Mouse (Mus musculus) monocyte, adult 2 months (primary cell): ENCODE results near the gene Med12l.
"Not testable (repeated sequence)": the region's sequence is repeated elsewhere in the genome, so short reads cannot be mapped to it uniquely, and the experiment has no call there.

Source experiments
- DNase-seq, 2 experiments: peaks; one replicate each; pipeline ENCODE4 v3.0.0; 2022; ENCODE audit warnings: low spot score in 2 of 2, low read depth in 1 of 2

The Med12l gene

DNA sequence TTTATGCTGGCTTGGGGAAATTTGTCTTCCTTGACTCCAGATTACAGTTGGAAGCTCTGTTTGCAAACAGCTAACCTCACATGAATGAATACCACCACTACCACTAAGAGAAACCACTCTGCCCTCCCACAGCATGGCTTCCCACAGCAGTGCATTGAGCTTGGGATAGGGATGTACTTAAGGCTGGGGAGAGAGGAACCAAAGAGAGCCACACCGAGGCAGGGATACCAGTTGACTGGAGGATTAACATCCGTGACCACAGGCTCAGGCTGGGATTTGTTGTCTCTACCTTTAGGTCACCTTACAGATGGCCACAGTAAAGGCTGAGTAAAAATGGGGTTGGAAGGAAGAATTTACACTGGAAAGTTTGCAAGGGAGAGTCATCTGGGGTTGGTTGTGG is 16.6 kb downstream of the Med12l start:
- no peak for DNase-seq

DNA sequence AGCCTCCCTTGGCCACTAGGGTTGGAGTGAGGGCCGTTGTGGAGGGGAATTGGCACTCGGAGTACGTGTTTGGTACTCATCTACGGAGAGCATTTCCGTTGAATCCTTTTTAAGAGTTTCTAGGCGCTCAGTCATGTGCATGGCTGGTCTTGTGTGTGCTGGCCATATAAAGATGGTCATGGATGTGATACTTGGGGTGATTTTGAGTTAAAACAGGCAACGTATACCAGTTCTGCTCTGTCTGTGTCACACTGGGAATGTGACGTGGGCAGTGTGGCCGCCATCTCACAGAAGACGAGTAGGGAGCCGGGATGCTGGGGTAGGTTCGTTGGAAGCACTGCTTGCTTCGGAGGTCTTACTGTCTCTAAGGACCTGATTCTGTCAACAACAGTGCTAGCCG is 17.3 kb downstream of the Med12l start:
- no peak for DNase-seq

DNA sequence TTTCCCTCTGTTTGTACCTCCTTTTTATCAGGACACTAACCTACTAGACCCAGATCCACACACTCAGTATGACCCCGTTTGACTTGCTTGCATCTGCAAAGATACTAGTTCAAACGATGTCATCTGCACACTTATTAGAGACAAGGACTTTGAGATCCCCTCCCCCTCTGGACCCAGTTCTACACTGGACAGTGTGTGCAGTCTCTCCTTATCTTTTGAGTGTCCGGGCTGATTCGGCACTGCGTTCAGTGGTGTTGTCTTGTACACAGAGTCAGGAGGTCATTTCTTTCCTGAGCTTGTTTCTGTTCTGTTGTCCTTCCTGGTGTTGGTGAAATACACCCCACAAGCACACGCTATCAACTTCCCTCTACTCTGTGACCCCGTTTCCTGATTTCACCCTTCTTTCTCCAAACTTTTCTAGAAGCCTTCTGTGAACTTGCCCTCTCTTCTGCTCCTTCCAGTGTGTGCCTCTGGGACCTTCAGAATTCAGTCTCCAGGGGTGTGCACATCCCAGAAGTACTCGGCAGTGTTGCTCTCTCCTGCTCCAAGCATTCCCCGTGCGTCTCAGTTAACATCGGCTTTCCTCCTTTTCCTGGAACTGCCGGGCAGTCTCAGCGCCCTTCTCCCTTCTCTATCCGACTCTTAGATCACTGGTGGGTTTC is 19.0 kb downstream of the Med12l start:
- no peak for DNase-seq

DNA sequence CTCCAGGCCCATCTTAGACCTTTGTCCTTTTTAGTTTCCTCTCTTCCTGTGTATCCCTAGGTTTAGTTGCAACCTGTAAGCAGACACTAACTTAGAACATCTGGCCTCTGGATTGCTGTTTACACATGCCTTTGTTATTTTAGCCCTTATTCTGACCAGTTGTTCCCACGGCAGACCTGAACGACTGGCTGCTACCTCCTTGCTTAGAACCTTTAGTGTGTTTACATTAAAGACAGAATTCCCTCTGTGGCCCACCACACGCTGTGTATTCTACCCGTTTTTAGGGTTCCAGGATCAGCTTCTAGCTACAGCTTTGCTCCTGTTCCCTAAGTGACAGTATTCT is 19.5 kb downstream of the Med12l start:
- no peak for DNase-seq

DNA sequence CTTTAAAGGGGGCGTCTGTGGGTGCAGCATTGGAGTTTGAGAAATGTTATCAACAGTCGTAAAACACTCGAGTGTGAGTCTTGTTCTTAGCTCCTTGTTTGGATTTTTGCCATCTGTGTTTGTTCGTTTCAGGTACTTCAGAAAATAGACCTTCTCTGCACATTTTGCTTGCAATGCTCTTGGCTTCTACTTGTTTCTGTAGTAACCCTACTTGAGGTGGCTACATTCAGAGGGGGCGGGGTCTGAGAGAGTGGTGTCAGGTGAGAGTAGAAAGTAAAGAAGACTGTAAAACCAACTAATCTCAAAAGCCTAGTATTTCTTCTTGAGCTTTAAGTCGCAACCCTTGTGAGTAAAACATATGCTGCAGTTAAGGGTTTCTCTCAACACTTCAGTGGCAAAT is 23.1 kb downstream of the Med12l start:
- no peak for DNase-seq

DNA sequence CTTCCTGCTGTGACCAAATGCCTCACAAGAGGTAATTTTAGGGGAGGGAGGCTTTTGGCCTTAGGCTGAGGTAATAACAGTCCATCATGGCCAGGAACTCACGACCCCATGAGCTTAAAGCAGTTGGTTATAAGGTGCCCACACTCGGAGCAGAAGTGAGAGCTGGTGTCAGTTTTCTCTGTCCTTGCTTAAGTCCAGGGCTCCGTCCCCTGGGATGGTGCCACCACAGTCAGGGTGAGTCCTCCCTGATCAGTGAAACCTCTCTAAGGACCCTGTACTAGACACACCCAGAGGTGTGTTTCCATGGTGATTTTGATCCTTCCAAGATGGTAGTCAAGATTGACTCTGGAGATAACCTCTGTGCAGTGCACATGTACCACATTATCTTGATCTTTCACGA is 25.4 kb downstream of the Med12l start:
- no peak for DNase-seq

DNA sequence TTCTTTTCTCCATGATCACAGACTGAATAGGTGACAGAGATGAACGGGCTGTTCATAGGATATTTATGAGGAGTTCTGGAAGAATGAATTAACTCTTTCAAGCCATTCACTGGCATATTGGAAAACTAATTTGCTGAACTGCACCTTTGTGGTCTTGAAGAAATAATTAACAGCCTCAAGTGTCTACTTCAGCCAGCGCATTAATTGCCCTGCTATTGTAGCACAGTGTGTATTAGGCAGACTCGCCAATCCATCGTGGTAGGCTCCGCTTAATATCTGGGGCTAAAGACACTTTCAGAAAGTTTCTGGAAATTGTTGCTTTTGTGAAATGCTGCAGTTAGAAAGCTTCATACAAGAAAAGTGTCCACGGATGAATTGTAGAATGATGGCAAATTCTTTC is 35.9 kb downstream of the Med12l start:
- DNase-seq = no peak

DNA sequence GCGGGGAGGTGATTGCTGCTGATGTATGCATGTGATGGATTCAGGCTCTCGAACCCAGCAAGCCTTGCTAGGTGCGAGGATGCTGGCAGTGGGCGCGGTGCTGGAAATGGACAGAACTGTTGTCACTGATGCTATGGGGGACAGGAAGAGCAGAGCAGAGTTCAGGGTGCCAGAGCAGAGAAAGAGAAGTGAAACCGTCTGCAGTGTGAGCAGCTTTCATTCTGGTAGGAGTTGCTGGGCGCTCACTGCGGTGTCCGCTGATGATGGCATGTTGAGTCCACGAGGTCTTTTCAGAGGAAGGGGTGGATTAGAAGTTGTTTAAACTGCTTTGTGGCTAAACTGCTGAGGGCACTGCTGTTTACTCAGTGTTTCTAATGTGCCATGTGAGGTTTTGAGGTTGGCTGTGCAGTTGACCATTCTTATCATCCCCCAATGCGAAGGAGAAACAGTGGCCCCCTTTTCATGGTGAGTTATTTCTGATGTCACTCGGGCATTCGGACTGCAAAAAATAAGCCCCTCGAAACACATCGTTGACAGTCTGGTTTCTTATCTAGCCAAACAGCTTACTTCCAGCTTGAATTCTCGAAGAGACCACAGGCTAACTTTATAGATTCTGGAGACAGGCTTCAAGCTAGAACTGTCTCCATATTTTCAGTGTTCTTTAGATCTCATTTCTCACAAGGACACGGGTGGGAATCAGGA is 49.4 kb downstream of the Med12l start:
- peak; percentile 30 to 37 for DNase-seq

DNA sequence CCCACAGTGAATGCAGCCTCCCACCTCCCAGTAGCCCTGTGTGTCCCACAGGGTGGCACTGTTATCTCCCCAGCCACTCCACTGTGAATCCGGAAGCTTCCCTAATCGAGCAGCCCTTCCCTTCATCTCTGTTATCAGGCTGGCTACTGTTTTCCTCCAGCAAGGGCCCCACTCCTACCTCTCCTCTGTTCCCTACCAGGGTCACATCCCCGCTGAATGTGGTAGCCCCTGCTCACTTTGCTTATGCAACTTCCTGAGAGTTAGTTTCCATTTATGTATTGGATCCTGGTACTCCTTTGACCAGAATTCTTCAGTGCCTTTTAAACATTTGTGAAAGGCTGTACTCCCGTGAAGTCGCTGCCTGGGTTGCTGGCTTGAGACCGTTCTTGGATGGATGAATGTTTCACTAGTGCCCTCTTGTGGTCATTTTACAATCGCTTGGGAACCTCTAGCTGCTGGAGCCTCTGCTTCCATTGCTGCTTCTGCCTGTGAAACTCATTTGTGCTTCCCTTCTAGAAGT is 53.5 kb downstream of the Med12l start:
- peak in 1 of 2 experiments; percentile 12 for DNase-seq

DNA sequence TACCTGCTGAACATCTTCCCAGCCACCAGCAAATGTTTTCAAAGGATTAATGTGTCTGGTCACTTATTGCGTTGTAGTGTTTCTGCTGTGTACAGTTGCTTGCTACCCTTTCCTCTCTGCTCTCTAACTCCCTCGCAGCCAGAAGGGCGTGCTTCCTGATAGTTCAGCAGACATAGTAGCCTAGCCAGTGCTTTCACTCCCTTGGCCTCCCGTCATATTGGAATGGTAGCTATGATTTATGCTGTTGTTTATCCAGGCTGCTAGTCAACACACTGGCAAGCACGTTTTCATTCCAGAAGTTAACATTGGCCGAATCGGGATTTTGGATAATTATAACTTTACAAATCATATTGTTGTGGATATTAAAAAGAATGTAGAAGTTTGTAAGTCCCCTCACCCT is 54.5 kb downstream of the Med12l start:
- no peak for DNase-seq

DNA sequence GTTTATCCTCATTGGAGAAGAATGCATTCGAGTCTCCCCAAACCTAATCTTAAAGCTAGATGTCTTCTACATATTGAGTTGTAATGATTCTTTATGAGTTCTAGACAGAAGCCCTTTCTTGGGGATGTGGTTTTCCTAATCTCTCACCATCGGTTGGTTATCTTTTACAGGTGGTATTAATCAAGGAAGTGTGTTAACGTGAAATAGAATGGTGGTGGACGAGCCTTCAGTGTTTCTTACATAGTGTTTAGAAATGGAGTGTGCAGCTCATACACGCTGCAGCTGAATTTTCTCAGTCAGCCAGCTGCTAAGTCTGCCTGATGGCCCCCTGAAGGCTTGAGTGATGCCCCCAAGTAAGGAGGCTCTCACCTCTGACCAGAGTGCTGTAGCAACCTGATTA is 56.5 kb downstream of the Med12l start:
- DNase-seq = no peak

DNA sequence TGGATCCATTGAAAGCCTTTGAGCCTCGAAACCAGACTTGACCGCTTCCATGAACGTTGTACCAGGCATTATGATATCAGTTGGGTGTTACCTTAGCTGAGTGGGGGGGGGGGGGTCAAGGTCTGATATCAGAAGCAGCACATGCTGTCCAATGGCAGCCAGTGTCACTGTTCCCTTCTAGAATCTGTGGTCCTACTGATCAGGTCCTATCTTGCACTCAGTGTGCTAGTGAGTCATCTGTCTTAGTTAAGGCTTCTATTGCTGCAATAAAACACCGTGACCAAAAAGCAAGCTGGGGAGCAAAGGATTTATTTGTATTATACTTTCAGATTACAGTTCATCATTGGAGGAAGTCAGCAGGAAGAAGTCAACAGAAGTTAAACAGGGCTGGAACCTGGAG is 57.8 kb downstream of the Med12l start:
- DNase-seq = no peak

DNA sequence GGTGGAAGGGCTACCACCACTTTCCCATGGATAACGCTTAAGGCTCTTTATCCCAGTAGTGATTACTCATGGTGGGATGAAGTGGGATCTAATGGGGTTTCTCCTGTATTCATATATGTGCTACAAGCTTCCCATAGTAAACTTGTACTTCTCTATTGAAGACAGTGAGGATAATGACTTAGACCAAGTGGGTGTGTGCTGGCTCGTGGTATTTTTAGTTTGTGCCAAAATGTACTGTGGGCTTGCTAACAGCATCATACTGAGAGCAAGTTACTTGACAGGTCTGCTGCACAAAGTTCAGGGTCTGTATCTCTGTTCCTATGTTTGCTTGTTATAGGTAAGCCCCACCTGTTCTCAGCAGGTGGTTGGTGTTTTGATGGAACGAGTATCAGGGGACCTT is 60.3 kb downstream of the Med12l start:
- DNase-seq = no peak

DNA sequence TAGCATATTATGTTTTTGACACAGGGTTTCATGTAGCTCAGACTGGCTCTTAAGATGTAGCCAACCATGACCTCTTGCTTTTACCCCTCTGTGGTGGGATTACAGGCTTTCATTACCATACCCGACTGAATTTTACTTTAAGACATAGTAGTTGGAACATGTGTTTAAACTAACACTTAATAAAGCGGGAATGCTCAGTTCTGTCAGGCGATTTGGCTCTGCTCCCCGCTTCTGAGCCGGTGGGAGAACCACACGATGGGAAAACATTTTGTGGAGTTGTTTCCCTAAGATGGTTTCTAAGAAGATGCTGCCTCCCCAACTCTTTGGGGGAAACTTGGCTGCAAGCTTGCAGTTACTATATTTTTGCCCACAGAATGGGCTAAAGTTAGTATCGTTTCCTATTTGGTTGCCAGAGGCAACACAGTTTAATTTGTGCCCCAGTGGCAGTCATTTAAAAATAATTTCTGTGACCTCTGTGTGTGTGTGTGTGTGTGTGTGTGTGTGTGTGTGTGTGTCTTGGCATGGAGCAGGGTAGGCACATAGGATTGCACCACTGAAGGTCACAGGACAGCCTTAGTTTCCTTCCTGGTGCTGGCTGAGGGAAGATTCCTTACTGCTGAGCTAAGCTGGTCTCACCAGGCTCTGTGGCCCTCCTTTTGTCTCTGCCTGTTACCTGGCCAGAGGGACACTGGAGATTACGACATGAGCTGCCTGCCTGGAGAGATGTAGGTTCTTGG is 61.1 kb downstream of the Med12l start:
- no peak for DNase-seq

DNA sequence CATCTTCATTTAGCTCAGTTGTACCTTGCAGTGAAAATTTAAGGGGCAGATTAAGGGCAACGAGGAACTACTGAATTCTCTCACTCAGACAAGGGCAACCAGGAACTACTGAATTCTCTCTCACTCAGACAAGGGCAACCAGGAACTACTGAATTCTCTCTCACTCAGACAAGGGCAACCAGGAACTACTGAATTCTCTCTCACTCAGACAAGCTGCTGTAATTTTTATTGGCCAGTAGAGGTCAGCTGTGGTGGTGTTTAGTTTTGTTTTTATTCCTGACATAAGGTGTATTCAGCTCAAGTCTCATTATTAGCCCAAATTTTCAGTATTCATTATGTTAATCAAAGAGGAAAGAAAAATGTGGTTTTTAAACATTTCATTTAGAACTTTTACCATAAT is 63.4 kb downstream of the Med12l start:
- not testable (repeated sequence) for DNase-seq

DNA sequence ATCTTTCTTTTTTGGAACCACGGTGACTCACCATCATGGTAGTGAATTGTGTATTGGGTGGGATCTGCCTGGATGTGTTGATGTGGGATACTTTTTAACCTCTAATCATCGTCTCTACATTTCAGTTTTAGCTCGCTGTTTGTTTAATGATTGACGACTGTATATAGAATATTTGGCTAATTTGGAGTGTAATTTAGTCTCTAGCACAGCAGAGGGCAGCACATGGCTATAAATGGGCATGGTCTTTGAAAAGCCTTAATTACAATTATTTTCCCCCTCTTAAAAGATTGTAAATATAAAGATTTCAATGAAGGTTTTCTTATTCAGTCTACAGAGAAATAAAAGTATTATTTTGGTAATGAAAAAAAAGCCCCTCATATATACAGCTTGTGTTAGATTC is 71.7 kb downstream of the Med12l start:
- no peak for DNase-seq

DNA sequence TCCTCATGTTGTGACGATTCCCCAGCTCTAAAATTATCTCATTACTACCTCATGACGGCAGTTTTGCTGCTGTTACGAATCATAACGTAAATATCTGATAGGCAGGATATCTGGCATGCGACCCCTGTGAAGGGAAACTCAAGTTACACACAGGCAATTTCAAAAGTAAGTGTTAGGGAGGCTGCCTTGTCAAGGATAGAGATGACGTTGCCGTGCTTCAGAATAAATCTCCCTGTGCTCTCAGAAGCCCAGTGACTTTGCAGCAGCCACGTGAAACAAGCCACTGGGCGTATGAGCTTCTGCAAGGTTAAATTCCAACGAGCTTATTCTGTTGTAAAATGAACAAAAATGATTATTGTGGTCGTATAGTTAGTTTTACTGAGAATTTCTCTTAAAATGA is 73.0 kb downstream of the Med12l start:
- no peak for DNase-seq

DNA sequence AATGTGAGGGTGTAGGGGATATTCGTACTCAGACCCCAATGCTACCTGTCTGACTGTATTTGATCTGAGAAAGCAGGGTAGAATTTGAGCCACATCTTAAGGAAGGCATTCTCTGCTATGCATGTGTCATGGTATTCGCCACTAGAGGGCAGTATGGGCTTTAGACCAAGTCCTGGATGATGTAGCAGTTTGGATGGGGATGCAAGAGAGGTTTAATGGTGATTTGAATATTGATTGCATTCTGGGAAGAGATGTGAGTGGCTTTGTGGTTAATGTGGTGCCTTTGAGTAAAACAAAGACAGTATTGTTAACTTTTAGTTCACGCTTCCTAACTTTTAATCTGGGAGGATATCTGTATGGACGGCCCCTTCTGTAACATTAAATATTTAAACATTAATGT is 73.7 kb downstream of the Med12l start:
- DNase-seq = peak in 1 of 2 experiments; percentile 40

DNA sequence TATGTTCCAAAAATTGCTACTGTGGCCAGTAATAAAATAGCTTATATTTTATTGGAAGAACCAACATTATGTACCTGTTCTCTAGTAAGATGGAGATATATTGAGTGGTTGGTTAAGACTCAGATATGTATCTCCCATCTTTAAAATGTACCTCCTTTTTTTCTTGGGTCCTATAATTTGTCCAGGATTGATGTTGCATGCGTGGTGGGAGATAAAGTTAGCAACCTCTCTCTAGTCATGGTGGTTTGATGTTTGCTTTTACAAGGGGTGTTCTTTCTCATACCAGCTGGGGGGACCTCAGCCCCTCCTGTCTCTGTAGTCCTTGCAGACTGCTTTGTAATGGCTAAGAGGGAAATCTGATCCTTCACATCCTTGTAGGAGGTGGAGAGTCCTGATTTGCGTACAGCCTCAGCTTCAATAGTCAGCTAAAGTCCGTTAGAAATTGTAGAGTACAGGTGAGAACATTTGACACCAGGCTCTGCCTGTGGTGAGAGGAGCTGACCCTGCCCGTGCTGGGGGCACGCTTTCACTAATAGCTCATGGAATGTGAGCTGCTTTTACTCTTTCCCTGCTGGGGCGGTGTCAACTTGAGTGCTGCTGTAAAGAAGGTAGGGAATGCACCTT is 74.8 kb downstream of the Med12l start:
- DNase-seq = no peak

DNA sequence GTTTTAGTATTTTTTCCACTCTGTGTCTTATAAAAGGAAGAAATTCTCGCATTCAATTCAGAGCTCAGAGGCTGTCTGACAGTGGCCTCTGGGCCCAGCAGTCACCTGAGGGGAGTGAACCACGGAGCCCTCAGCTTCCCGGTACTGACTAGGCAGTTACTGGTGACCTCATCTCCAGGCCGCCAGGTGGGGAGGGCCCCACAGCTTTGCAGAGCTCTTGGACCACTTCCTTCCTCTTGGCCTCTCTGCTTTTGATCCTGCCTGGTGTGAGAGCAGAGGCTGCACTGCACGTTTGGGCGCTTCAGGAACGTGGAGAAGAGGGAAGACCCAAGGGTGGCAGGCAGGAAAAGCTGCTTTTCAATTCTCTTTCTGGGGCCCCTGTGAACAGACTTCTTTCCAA is 75.3 kb downstream of the Med12l start:
- DNase-seq = peak in 1 of 2 experiments; percentile 9

DNA sequence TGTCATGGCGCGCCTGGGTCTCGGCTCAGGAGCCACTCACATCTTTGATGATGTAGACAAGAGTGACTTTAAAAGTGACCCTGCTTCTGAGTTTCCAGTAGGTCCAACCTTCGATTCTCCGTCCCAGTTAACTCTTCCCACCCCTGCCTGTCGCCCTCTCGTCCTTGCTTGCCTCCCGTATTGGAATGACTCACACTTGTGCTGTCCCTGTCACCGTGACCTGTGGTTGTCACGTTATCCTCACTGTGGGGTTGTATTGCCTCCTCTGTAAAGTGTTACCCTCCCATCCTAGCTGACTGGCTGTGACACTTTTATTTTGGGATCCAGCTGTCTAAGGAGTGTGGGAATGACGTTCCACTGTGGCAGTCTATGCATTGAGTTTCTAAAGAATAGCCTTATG is 87.1 kb downstream of the Med12l start:
- DNase-seq = no peak

DNA sequence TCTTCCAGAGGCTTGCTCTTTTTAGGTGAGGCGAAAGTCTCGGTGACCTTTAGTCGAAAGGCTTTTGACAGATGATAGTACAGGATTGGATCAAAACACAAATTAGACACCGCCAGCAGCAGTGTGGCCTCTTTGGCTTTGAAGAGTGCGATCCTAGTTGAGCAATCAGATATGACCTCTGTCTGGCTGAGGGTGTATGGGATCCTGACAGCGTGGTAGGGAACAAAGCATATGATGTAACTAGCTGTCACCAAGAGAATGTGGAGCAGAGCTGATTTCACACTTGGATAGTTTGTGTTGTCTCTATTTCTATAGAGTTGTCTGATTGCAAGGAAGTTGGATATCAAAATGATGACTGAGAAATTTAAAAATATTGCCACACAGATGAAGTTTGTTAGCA is 91.8 kb downstream of the Med12l start:
- DNase-seq = no peak
